Mouse (Mus musculus): Measurements from ENCODE around the gene Prdm10. TPM values are rescaled to one million over a fixed set of nuclear protein-coding genes. Genes with fewer than 3 reads are reported as not detected.

The Prdm10 gene
- total RNA-seq, 2 experiments from 2014 or later, result 17.3 to 21.2 TPM

DNA sequence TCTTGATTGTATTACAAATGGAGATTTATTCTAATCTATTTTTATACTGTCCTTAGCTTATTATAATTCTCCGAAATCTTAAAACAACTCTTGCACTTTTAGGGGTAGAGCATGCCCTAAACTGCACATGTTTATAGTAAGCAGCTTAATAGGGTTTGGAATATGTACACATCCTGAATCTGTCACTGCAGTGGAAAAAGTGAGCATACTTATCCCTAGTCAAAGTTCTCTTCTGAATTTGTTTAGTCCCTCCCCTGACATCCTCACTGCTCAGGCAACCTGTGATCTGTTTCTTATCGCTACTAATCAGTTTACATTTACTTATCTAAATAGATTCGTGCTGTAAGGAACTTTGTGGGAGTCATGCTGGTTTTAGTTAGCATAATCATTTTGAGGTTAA, 22.1 kb upstream of the Prdm10 start:
- DNase-seq (ENCODE audit: low spot score in 2 of 2), result no peak
- intact Hi-C loops (cut with DNase I), result no loop called here

DNA sequence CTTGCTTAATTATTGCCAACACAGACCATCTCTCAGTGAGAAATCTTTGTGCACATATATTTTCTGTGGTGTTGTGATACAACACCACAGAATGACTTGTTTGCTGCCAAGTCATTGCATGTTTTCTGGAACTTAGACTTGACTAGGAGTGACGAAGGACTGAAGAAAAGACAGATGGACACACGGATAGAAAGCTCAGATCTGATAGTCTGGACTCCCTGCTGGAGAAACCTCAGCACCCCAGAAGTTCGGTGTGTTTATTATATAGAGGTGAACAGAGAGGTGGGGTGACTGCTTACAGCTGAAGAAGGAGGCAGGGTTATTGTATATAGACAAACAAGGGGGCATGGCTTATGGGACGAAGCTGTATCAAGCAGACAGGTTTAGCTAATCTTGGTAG, 20.1 kb upstream of the Prdm10 start:
- intact Hi-C loops (cut with DNase I), result no loop called here
- no peak for DNase-seq (ENCODE audit: low spot score in 2 of 2)

DNA sequence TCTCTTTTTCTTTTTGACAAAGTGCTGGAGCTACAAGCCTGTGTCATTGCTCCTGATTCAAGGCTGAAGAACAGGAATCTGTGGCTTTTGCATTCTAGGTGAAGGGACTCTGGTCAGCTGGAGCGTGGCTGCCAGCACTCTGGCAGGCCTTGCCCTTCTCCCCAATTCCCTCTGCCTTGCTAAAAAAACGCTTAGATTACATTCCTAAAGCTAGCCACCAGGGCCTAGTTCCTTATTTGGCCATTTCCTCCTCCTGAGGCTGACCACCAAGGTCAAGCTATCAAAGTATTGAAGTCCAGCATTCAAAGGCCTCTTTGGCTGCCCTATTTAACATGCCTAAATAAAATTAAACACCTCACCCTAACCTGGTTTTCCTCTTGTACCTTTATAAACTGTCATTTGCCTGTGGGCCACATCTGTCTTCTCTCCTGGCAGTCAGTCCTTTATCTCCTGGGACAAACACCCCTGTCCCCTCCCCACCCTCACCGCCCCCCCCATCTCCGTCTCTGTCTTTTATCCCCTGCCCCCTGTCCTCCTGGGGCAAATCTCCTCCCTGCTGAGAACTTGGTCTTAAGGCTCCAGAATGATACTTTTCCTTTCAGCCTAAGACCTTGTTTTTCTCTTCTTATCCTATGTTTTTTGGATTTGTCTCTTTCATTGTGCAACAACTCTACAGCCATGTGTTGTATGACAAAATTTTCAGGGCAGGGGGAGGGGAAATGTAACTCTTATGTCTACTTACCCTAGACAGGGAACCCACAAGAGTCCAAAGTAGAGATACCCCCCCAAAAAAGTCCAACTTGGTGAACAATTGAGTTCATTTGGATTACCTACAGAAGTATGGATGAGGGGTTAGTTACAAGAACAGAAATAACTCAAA, 17.9 kb upstream of the Prdm10 start:
- intact Hi-C loops (cut with DNase I), result no loop called here
- no peak for DNase-seq (ENCODE audit: low spot score in 2 of 2)

DNA sequence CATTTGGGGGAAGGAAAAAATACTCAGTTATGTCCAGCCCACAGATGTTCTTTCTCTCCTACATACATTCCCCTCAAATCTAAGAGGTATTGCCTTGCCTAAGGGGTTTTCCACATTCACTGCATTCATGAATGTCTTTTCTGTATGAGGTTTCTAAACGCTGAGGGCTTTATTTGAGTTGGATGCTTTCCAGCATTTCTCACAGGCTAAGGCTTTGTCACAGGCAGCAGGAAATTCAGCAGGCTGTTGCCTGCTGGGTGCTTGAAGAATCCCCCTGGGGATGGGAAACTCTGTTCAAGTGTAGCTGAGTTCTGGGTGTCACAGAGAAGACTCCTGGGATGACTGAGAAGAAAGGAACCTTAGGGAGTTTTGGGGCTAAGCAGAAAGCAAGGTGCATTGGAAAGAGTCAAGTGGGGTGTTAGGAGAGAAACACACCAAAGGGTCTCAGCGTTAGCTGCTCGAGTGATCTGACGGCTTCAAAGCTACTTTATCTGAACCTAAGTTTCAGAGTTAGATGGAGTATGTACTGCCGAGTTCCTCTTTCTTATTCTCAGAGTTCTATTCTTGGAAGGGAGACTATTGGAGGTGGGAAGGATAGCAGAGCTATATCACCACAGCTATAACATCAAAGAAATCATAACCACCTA, 14.2 kb upstream of the Prdm10 start:
- DNase-seq (ENCODE audit: low spot score in 2 of 2), result peak; percentile 45 to 65
- intact Hi-C loops (cut with DNase I), result no loop called here

DNA sequence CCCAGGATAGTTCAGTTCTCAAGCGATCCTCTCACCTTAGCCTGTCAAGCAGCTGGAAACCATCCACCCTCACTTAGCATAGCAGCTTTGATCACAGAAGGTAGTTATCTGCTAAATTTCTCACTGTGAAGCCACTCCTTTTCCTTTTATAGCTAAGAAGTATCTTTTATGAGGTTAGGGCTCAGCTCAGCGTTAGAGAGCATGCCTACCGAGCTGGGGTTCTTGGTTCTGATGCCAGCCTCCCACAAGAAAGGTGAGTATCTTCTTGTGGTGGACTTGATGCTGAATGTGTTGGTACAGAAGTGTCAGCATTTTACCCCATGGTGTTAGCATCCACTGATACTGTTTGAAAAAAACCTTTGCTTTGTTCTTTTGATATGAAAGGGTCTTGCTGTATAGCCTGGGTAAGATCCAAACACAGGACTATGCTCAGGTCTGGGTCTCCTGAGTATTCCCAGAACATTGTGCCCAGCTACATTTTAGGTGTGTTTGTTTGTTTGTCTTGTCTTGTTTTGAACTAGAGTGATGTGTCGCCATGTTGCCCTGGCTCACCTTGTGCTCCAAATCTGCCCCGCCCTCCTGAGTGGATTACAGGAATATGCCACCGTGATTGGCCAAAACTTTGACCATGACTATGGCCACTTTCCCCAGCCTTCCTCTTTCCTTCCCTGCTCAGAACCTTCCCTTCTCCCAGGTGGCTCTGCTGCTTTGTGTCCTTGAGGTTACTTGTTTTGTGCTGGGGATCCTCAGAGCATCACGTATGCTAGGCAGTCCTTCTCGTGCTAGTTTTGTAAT, 8.9 kb upstream of the Prdm10 start:
- no peak for DNase-seq (ENCODE audit: low spot score in 2 of 2)
- intact Hi-C loops (cut with DNase I), result no loop called here

DNA sequence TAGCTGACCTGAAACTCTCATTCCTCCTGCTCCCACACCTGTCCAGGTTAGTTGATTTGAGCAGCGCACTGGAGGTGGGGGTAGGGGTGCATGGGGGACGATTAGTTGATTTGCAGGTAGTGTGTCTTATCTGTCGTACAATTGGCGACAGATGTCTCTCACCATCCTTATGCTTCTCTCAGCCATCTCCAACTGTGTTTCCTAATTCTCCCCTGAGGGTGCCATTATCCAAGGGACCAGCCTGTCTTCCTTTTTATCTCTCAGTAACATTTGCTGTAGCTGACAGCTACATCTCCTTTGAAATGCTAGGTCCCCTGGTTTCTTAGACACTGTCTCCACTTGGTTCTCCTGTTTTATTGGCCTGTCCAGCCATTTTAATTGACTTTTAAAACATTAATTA, 8.2 kb upstream of the Prdm10 start:
- intact Hi-C loops (cut with DNase I), result no loop called here
- DNase-seq (ENCODE audit: low spot score in 2 of 2), result no peak

DNA sequence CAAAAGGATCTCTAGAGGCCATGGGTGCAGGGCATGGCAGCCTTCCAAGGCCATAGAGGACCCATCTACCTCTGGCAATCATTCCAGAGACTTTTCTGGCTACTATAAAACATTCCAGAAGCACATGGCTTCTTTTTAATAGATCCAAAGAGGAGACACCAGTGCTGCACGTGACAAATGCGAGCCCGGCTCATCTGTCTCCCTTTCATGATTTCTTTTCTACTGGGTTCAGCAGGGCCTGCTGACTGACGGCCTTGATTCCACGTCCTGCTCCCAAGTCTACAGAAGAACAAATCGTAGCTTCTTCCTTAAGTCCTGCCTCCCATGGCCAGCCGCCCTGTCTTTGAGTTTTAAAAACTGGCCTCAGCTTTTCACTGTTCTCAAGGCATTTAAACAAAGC, 1.7 kb upstream of the Prdm10 start:
- intact Hi-C loops (cut with DNase I), result no loop called here

DNA sequence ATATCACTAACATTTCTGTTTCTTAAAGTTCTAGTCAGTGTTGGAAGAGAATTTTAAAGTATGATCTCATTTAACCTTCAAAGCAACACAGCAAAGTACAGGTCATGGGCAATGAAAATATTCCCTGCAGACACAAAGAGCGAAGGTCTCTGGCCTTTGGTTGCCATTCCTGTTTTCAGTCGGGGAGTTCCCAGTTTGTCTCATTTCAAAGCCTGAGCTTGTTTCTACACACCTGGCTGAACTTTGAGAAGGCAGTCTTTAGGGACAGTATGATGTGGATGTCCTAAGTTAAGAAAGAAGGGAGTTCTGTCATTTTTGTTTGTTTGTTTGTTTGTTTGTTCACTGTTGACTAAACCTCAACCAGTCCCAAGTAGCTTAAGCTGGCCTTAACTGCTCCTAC, 1.0 kb upstream of the Prdm10 start:
- intact Hi-C loops (cut with DNase I), result no loop called here
- no peak for DNase-seq (ENCODE audit: low spot score in 2 of 2)

More for the DNA sequence above, 1.7 kb upstream of the Prdm10 start:
- no peak for DNase-seq (ENCODE audit: low spot score in 2 of 2)

DNA sequence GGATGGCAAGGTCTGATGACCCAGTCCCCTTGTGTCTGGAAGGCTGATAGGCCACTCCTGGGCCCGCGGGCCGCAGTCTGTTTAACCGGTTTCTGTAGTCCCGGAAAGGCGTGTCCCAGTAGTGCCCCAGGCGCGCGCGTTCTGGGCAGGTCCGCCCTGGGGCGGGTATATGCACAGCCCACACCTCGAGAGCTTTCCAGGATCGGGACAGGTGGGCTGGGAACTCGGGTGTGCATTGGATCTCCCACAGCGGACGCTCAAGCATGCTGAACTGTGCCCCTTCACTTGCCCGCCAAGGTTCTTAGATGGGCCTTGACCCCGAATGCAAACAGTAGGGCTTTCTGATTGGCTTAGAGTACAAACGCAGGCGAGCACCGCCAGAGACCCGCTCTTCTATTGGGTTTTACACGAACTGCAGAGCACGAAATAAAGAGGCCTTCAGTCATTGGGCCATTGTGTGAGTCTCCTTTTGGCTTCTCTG, 413 bp upstream of the Prdm10 start:
- DNase-seq (ENCODE audit: low spot score in 2 of 2), result no peak
- intact Hi-C loops (cut with DNase I), result loop anchor here (2.0 to 5.0 kb wide), 2 partner anchors 67 to 118 kb away; no protein-coding TSS in a partner anchor

DNA sequence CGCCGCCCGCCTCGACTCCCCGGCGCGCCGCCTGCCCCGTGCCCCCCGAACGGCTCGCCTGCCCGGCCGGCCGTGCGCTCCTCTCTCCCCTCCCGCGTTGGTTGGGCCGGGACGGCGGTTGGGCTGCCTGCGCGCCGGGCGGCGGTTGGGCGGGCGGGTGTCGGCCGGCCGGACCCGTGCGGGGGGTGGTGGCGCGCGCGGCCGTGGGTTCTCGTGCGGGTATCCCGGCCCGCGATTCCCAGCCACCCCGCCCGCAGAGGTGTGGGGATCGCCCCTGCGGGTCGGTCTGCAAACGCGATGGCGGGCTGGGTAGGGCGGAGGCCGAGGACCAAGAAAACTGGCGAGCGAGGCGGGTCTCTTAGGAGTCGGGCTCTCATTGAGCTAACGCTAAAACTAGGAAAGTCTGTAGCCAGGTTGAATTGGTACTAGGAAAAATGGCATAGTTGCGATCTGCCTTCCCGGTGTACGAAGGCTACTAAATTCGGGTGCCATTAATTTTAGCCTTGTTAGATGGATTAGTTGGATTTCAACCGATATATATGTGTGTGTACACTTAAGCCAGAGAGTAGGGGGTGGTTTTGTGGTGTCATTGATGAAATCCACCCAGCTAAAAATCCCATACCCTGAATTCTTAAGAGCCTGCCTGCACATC, 799 bp downstream of the Prdm10 start:
- intact Hi-C loops (cut with DNase I), result loop anchor here (1.0 to 5.0 kb wide), 3 partner anchors 66 to 119 kb away; no protein-coding TSS in a partner anchor

DNA sequence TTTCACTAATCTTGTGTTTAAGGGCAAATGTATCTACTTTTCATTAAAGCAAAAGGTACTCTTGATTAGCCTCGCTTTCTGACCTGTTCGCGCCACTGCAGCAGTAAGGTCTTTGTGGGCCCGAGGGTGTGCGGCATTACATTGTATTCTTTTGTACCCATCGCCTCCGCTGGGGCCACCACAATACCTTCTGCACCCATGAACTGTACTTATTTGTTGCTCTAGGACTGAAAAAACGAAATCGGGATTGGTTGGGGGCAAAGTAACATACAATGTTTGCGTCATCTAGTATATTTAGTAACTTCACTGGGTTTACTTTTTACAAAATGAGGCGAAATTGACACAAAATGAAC, 1.3 kb downstream of the Prdm10 start:
- intact Hi-C loops (cut with DNase I), result loop anchor here (1.0 to 5.0 kb wide), 3 partner anchors 65 to 119 kb away; no protein-coding TSS in a partner anchor
- no peak for DNase-seq (ENCODE audit: low spot score in 2 of 2)

More for the DNA sequence above, 799 bp downstream of the Prdm10 start:
- peak in 1 of 2 experiments; percentile 63 for DNase-seq (ENCODE audit: low spot score in 2 of 2)

DNA sequence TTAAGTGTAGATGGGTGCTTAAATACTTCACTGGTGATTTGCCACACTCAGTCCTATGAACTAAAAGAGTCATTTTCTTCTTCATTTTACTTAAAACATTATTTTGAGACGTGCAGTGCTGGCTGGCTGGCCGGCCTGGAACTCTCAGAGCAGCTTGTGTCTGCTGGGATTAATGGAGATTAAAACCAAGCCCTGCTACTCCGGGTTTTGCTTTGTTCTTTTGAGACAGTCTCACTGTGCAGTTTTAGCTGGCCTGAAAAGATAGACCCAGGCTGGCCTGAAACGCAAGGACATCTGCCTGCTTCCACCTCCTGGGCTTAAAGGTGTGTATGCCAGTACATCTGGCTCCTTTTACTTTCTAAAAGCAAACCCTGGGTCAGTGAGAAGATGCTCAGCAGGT, 2.2 kb downstream of the Prdm10 start:
- intact Hi-C loops (cut with DNase I), result loop anchor here (5.0 kb wide), 1 partner anchor 120 kb away; no protein-coding TSS in a partner anchor
- no peak for DNase-seq (ENCODE audit: low spot score in 2 of 2)

DNA sequence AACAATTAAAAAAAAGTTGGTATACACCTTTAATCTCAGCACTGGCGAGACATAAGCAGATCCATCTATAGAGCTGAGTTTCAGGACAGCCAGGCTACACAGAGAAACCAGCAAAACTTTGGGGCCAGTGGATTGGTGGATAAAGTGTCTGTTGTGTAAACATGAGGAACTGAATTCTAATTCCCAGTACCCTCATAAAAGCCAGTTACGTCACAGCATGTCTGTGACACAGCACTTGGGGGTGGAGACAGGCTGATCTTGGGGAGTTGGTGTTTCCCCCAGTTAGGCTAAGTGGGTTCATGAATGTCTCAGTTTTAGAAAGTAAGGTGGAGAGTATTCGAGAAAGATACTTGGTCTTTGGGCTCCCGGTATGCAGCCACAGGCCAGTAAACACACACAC, 2.7 kb downstream of the Prdm10 start:
- intact Hi-C loops (cut with DNase I), result loop anchor here (5.0 kb wide), 1 partner anchor 121 kb away; no protein-coding TSS in a partner anchor
- DNase-seq (ENCODE audit: low spot score in 2 of 2), result no peak

DNA sequence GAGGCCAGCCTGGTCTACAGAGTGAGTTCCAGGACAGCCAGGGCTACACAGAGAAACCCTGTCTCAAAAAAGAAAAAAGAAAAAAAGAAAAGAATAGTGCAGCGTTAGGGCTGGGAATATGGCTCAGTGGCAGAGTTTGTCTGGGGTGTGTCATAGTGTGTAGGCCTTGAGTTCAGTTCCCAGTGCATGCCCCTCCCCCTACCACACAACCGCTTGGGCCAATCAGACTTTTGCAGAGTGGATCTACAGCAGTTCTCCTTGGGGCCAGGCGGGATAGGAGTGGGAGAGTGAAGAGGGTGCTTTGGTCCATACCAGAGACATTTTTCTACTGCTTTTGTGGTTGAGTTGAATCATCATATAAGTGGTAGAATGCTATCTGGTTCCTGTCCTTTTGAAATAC, 3.6 kb downstream of the Prdm10 start:
- intact Hi-C loops (cut with DNase I), result loop anchor here (5.0 kb wide), 1 partner anchor 122 kb away; no protein-coding TSS in a partner anchor
- no peak for DNase-seq (ENCODE audit: low spot score in 2 of 2)

DNA sequence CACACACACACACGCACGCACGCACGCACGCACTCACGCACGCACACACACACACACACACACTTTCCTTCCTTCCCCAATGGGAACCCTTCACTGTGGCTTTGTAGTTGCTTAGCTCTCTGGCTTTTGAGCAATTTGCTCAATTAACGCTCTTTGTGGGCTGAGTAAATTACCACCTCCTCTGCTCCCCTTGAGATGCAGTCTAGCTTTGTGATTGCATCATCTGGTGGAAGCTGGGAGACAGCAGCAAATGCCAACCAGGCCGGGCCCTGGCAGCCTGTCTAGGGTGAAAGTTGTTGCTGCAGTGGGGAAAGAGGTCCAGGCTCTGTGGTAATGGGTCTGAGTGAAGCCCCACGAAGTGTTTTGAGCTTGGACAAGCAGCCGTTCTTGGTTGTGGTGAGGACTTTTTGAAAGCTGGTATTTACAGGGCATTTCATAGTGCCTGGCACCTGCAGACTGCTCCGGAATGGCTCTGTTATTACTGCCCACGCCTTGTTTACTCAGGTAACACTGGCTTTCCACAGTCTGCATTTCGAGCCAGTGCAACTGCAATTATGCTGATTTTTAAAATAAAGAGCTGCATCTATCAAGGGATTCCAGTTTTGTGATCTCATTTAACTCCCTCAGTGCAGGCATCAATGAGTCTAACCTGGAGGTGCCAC, 10.0 kb downstream of the Prdm10 start:
- intact Hi-C loops (cut with DNase I), result no loop called here
- peak; percentile 8 to 50 for DNase-seq (ENCODE audit: low spot score in 2 of 2)

DNA sequence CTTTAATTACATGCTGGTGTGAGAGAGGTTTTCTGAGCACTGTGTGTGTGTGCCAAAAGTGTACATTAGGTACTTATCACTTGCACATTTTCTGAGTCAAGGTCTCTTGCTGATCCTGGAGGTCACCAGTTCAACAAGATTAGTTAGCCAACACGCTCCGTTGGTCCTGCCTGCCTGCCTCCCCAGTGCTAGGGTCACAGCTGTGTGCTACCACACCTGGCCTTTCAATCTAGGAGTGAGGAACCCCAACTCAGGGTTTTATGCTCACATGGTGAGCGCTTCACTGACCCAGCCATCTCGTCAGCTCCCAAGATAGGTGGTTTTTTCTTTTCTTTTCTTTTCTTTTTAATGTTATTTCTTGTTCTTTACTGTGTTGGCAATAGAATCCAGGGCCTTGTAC, 11.6 kb downstream of the Prdm10 start:
- no peak for DNase-seq (ENCODE audit: low spot score in 2 of 2)
- intact Hi-C loops (cut with DNase I), result no loop called here

DNA sequence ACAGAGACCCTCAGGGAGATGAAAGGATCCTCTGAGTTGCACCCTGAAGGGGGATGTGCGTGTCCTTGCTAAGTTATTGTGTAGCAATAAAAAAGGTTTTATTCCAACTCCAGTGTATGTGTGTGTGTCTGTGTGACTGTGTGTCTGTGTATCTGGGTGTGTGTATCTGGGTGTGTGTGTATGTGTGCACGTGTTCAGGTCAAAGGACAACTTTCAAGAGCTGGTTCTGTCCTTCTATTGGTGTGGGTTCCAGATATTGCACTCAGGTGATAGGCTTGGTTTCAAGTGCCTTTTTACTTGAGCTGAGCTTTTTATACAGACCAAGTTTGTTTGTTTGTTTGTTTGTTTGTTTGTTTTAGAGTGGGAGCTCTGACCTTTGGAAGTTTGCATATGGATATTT, 12.9 kb downstream of the Prdm10 start:
- intact Hi-C loops (cut with DNase I), result no loop called here
- DNase-seq (ENCODE audit: low spot score in 2 of 2), result no peak

DNA sequence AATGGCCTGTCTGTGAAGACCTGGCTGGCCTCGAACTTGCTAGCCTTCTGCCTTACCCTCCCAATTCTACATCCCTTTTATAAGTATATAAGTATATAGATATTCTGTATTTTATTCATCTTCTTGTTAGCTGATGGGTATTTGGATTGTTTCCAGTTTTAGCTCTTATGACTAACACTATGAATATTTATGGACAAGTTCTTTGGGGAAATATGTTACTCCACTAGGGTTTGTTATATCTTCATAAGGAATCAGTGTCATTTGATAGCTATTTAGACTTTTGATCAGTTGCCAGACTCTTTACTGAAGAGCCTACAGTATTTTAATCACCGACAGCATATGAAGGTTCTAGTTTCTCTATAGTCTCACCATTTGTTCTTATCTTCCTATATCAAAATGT, 15.0 kb downstream of the Prdm10 start:
- no peak for DNase-seq (ENCODE audit: low spot score in 2 of 2)
- intact Hi-C loops (cut with DNase I), result no loop called here

DNA sequence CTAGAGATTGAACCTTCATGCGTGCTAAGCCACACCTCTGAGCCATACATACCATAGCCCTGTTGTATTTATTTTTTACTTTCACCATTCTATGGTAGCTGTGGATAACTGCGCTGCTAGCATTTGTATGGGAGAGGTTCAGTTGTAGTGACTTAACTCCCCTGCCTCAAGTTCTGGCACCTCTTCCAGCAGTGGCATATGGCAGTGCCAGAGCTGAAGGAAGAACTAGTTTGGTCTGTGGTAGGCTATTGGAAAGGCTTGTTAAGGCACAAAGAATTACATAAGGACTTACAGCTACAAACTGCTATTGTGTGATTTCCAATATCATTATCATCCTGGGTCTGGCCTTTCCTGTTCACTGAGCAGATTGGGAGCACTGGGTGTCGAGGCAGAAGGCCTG, 16.0 kb downstream of the Prdm10 start:
- DNase-seq (ENCODE audit: low spot score in 2 of 2), result no peak

More for the DNA sequence above, 16.0 kb downstream of the Prdm10 start:
- intact Hi-C loops (cut with DNase I), result no loop called here

All from left cerebral cortex, postnatal 14 days (tissue).